Mouse (Mus musculus) thymus, postnatal 0 days (tissue): ENCODE results near the gene Abtb2. TPM values are rescaled to one million over a fixed set of nuclear protein-coding genes. Genes with fewer than 3 reads are reported as not detected.

Experiments
- DNase-seq: peaks from one replicate; pipeline ENCODE4 v3.0.0-alpha.2; 2015; ENCODE audit warnings: low spot score
- polyA plus RNA-seq: library from polyadenylated mRNA; unstranded; fragments of >200 nt; fragmentation: Nextera tagmentation; extraction: Ambion mirVana; gene quantifications from 2 replicates; pipeline ENCODE4 v1.2.1, GENCODE M21; 2015

Gene Abtb2
- polyA plus RNA-seq, 1 experiment from 2014 or later = 37.2 TPM

GRCm38 (mm10) chr2:103728027-103728540 lies 162.0 kb downstream of the Abtb2 start:
- no peak for DNase-seq

- DNase-seq = no peak
Observed at GRCm38 (mm10) chr2:103730999-103731398, 164.9 kb downstream of the Abtb2 start.

- DNase-seq = no peak
Observed at GRCm38 (mm10) chr2:103731423-103731822, 165.3 kb downstream of the Abtb2 start.

GRCm38 (mm10) chr2:103742821-103743220 lies 176.7 kb downstream of the Abtb2 start:
- no peak for DNase-seq

GRCm38 (mm10) chr2:103743536-103743935 lies 177.4 kb downstream of the Abtb2 start:
- no peak for DNase-seq

GRCm38 (mm10) chr2:103743988-103744387 lies 177.9 kb downstream of the Abtb2 start:
- peak; percentile 70 for DNase-seq

- DNase-seq = no peak
Observed at GRCm38 (mm10) chr2:103745481-103745880, 179.4 kb downstream of the Abtb2 start.

GRCm38 (mm10) chr2:103746096-103746495 lies 180.0 kb downstream of the Abtb2 start:
- no peak for DNase-seq

- no peak for DNase-seq
Observed at GRCm38 (mm10) chr2:103746761-103747160, 180.7 kb downstream of the Abtb2 start.

- no peak for DNase-seq
Observed at GRCm38 (mm10) chr2:103747891-103748290, 181.8 kb downstream of the Abtb2 start.

- DNase-seq = no peak
Observed at GRCm38 (mm10) chr2:103749091-103749490, 183.0 kb downstream of the Abtb2 start.

- DNase-seq = no peak
Observed at GRCm38 (mm10) chr2:103751771-103752170, 185.7 kb downstream of the Abtb2 start.

- peak; percentile 3 for DNase-seq
Observed at GRCm38 (mm10) chr2:103754614-103755013, 188.5 kb downstream of the Abtb2 start.

- DNase-seq = no peak
Observed at GRCm38 (mm10) chr2:103755458-103756085, 189.5 kb downstream of the Abtb2 start.

- no peak for DNase-seq
Observed at GRCm38 (mm10) chr2:103760421-103760820, 194.3 kb downstream of the Abtb2 start.

GRCm38 (mm10) chr2:103760906-103761716 lies 195.0 kb downstream of the Abtb2 start, which contains the start of gene Nat10:
Nat10 (minus strand) TSS chr2:103761270.
- DNase-seq = peak; percentile 100

- DNase-seq = peak; percentile 3
Observed at GRCm38 (mm10) chr2:103761993-103762392, 195.9 kb downstream of the Abtb2 start.

- DNase-seq = no peak
Observed at GRCm38 (mm10) chr2:103762492-103762891, 196.4 kb downstream of the Abtb2 start.
